ENCODE assay signal across 8 mouse cellular contexts in genomic region chr1:34462766-34463165, GRCm38 (mm10). TPM values are rescaled to one million over a fixed set of nuclear protein-coding genes. Genes with fewer than 3 reads are reported as not detected.
DNase-seq lines count a peak whose midpoint lies in the region; TF ChIP-seq lines count a peak whose summit lies in the region.

No protein-coding gene starts in this region.

- H3K27ac ChIP-seq in heart, embryonic 10.5 days, result no peak overlapping the region
- H3K27ac ChIP-seq in limb, embryonic 10.5 days, result no peak overlapping the region
- no peak overlapping the region for H3K27ac ChIP-seq in thymus, adult 2 months (ENCODE audit: control insufficient read depth, insufficient read depth, low read length)

- H3K27me3 ChIP-seq in heart, embryonic 10.5 days (ENCODE audit: insufficient read depth, poor library complexity, severe bottlenecking), result peaks cover 47% of the 10 kb centered on the region
- peaks cover 46% of the 10 kb centered on the region for H3K27me3 ChIP-seq in limb, embryonic 10.5 days (ENCODE audit: low read depth, poor library complexity, severe bottlenecking)
- H3K27me3 ChIP-seq in thymus, adult 2 months (ENCODE audit: control insufficient read depth, insufficient read depth, low read length), result no peaks in the 10 kb centered on the region; the same call in 1 of the 2 replicates

- no peaks in the 10 kb centered on the region for H3K36me3 ChIP-seq in heart, embryonic 10.5 days
- H3K36me3 ChIP-seq in limb, embryonic 10.5 days, result no peaks in the 10 kb centered on the region
- no peaks in the 10 kb centered on the region for H3K36me3 ChIP-seq in thymus, adult 2 months (ENCODE audit: control insufficient read depth, insufficient read depth, low read length)

- TF ChIP-seq CTCF in thymus, adult 2 months (IDR thresholded peaks at IDR 0.05; ENCODE audit: borderline replicate concordance, control insufficient read depth, extremely low read depth, insufficient read depth, low read length, poor library complexity), result peak; percentile 82; the same call in 1 of the 2 replicates

- no peaks in the 10 kb centered on the region for H3K9me3 ChIP-seq in heart, embryonic 10.5 days
- H3K9me3 ChIP-seq in limb, embryonic 10.5 days (replicated peaks), result no peaks in the 10 kb centered on the region

- no peak for TF ChIP-seq POLR2A in thymus, adult 2 months (IDR thresholded peaks at IDR 0.05; ENCODE audit: control insufficient read depth, extremely low read depth, insufficient read depth, low read length, poor library complexity)

- H3K4me3 ChIP-seq in heart, embryonic 10.5 days, result no peak overlapping the region
- no peak overlapping the region for H3K4me3 ChIP-seq in limb, embryonic 10.5 days
- H3K4me3 ChIP-seq in thymus, adult 2 months (ENCODE audit: control insufficient read depth, insufficient read depth, low read length), result no peak overlapping the region

- H3K4me1 ChIP-seq in heart, embryonic 10.5 days, result peaks cover 13% of the 10 kb centered on the region
- H3K4me1 ChIP-seq in limb, embryonic 10.5 days, result peaks cover 15% of the 10 kb centered on the region
- peaks cover 7% of the 10 kb centered on the region; the same call in 1 of the 2 replicates for H3K4me1 ChIP-seq in thymus, adult 2 months (replicated peaks; ENCODE audit: control insufficient read depth, insufficient read depth, low read length)

- 15% methylated on average over 7 of the region's 7 CpGs for WGBS in heart, embryonic 10.5 days
- WGBS in limb, embryonic 10.5 days, result 18% methylated on average over 6 of the region's 7 CpGs
- WGBS in thymus, adult 2 months, result 24% methylated on average over 7 of the region's 7 CpGs

- DNase-seq in layer of hippocampus, adult 11-12 months (ENCODE audit: low spot score), result peak; percentile 65
- no peak for DNase-seq in layer of hippocampus, adult 9-10 months (ENCODE audit: low spot score)
- peak; percentile 57 for DNase-seq in MN1 (ENCODE audit: low spot score)
- peak; percentile 68 for DNase-seq in cerebellum, adult 9-11 months
- peak; percentile 88 for DNase-seq in heart, embryonic 10.5 days (ENCODE audit: low spot score)
- peak; percentile 74 for DNase-seq in limb, embryonic 10.5 days (ENCODE audit: low spot score)
- peak; percentile 75 to 84 for DNase-seq in natural killer cell, adult 2 months (ENCODE audit: low spot score in 2 of 2)
- peak; percentile 82 for DNase-seq in thymus, adult 2 months

RNA-seq across cellular contexts. Expression of gene Ptpn18, which starts 3.2 kb away (rescaled TPM):
- 8.1 and 9.1 TPM in 2 replicates for polyA plus RNA-seq in heart, embryonic 10.5 days (2016; fragmentation: Nextera tagmentation; extraction: Ambion mirVana)
- 6.7 and 7.8 TPM in 2 replicates for polyA plus RNA-seq in limb, embryonic 10.5 days (2016; fragmentation: Nextera tagmentation; extraction: Ambion mirVana)
- polyA plus RNA-seq in thymus, adult 2 months (2012; rRNA removed), result 705 and 801 TPM in 2 replicates

RNA-seq across cellular contexts. Expression of gene Imp4, which starts 23.1 kb away (rescaled TPM):
- polyA plus RNA-seq in heart, embryonic 10.5 days (2016; fragmentation: Nextera tagmentation; extraction: Ambion mirVana), result 97.6 and 113 TPM in 2 replicates
- 126 and 158 TPM in 2 replicates for polyA plus RNA-seq in limb, embryonic 10.5 days (2016; fragmentation: Nextera tagmentation; extraction: Ambion mirVana)
- 74.7 and 76.7 TPM in 2 replicates for polyA plus RNA-seq in thymus, adult 2 months (2012; rRNA removed)

RNA-seq across cellular contexts. Expression of gene Ccdc115, which starts 23.3 kb away (rescaled TPM):
- 52.5 and 60.2 TPM in 2 replicates for polyA plus RNA-seq in heart, embryonic 10.5 days (2016; fragmentation: Nextera tagmentation; extraction: Ambion mirVana)
- 52.0 and 55.9 TPM in 2 replicates for polyA plus RNA-seq in limb, embryonic 10.5 days (2016; fragmentation: Nextera tagmentation; extraction: Ambion mirVana)
- 29.6 and 35.1 TPM in 2 replicates for polyA plus RNA-seq in thymus, adult 2 months (2012; rRNA removed)

RNA-seq across cellular contexts. Expression of gene Prss39, which starts 35.4 kb away (rescaled TPM):
- not detected in 2 replicates for polyA plus RNA-seq in heart, embryonic 10.5 days (2016; fragmentation: Nextera tagmentation; extraction: Ambion mirVana)
- not detected in 2 replicates for polyA plus RNA-seq in limb, embryonic 10.5 days (2016; fragmentation: Nextera tagmentation; extraction: Ambion mirVana)
- polyA plus RNA-seq in thymus, adult 2 months (2012; rRNA removed), result 0.10 and 0.35 TPM in 2 replicates

Comparison
In these comparisons a context has a peak if more than half of its experiments do, and no peak if none do; other contexts are left out.
1. RNA of gene Ptpn18, which starts 3.2 kb away (polyA plus RNA-seq): 705 to 801 TPM in thymus, adult 2 months; 8.1 to 9.1 TPM in heart, embryonic 10.5 days and 6.7 to 7.8 TPM in limb, embryonic 10.5 days; every median in the first group is over 10 times any median in the second.